Mouse (Mus musculus): Measurements from ENCODE around the gene Cdc42bpg. TPM values are rescaled to one million over a fixed set of nuclear protein-coding genes. Genes with fewer than 3 reads are reported as not detected.

Cdc42bpg gene
- total and polyA plus RNA-seq, 3 experiments = 2.6 to 4.5 TPM; not detected in 1

DNA sequence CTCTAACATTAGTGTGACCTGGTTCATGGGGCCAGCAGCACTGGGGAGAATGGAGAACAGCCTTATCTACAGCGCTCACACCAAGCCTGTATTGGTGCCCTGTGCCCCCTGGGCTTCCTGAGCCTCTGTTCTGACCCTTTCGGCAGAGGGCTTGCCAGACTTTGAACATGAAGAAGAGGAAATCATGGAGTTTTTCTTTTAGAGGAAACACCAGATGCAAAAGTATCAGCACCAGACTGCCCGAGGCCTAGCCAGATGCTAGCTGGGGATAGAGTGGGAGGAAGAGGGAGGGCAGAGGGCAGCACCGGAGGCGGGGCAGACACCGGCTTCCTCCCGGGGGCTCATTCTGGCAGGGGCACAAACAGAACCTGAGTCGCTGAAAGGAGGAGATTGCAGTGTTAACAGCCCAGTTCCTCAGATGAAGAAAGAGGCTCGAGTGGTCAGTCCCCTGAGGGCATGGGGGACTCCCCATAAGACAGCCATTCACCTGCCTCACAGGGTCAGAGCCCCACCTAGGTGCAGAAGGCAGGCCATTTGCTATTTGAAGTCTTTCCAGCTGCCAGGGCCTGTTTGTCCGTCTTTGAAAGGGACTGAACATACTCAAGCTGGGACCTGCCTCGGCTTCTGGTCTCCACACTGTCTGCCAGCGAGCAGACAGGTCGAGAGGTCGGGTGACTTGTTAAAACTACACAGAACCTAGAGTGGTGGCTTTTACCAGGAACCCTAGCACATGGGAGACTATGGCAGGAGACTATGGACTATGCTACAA lies 43.1 kb downstream of the Cdc42bpg start:
- Histone ChIP-seq H3K9me3 (replicated peaks; ENCODE audit: insufficient read depth, low read length) (no peaks in the 10 kb centered on the region), H3K4me3 (ENCODE audit: control insufficient read depth in 1 of 2, insufficient read depth in 1 of 2, low read depth in 2 of 2, low read length in 2 of 2) (no peak overlapping the region), H3K4me1 (ENCODE audit: control insufficient read depth in 1 of 2, insufficient read depth in 2 of 2, low read length in 2 of 2) (peaks cover 0 to 2% of the 10 kb centered on the region in 2 experiments; a peak in 2 of 4 replicates), H3K9ac (ENCODE audit: control insufficient read depth, low read depth, low read length, poor library complexity, severe bottlenecking) (no peak overlapping the region), H3K36me3 (ENCODE audit: control insufficient read depth in 1 of 2, insufficient read depth in 2 of 2, low read length in 2 of 2) (no peaks in the 10 kb centered on the region; a peak in 1 of 4 replicates), H3K79me2 (ENCODE audit: control insufficient read depth, insufficient read depth, low read length, poor library complexity) (no peaks in the 10 kb centered on the region), H3K27ac (ENCODE audit: control insufficient read depth, low read depth, low read length) (no peak overlapping the region), H3K27me3 (ENCODE audit: control insufficient read depth in 1 of 2, insufficient read depth in 2 of 2, low read length in 2 of 2) (no peaks in the 10 kb centered on the region)
- no peak for TF ChIP-seq MAFK (IDR thresholded peaks at IDR 0.05; ENCODE audit: borderline replicate concordance, low read depth, low read length)
- TF ChIP-seq GATA1 (IDR thresholded peaks at IDR 0.05; ENCODE audit: low read depth, low read length) = 0 out of 2 replicates have a peak, but pooled peaks have one; percentile 5
- DNase-seq (ENCODE audit: low read depth, low spot score) = no peak

- DNase-seq (ENCODE audit: low read depth, low spot score) = no peak
- Histone ChIP-seq H3K27me3 (ENCODE audit: control insufficient read depth in 1 of 2, insufficient read depth in 2 of 2, low read length in 2 of 2) (no peaks in the 10 kb centered on the region), H3K79me2 (ENCODE audit: control insufficient read depth, insufficient read depth, low read length, poor library complexity) (no peaks in the 10 kb centered on the region), H3K4me3 (ENCODE audit: control insufficient read depth in 1 of 2, insufficient read depth in 1 of 2, low read depth in 2 of 2, low read length in 2 of 2) (no peak overlapping the region), H3K9me3 (replicated peaks; ENCODE audit: insufficient read depth, low read length) (no peaks in the 10 kb centered on the region), H3K9ac (ENCODE audit: control insufficient read depth, low read depth, low read length, poor library complexity, severe bottlenecking) (no peak overlapping the region), H3K27ac (ENCODE audit: control insufficient read depth, low read depth, low read length) (no peak overlapping the region), H3K36me3 (ENCODE audit: control insufficient read depth in 1 of 2, insufficient read depth in 2 of 2, low read length in 2 of 2) (no peaks in the 10 kb centered on the region; a peak in 1 of 4 replicates), H3K4me1 (ENCODE audit: control insufficient read depth in 1 of 2, insufficient read depth in 2 of 2, low read length in 2 of 2) (peaks cover 0 to 2% of the 10 kb centered on the region in 2 experiments; a peak in 2 of 4 replicates)
- TF ChIP-seq ZNF384 (IDR thresholded peaks at IDR 0.05; ENCODE audit: low read depth, low read length) (peak; percentile 77), HCFC1 (IDR thresholded peaks at IDR 0.05; ENCODE audit: low read depth, low read length) (no peak), CHD2 (IDR thresholded peaks at IDR 0.05; ENCODE audit: low read length) (no peak)
Measured at GRCm38 (mm10) chr19:6351431-6352106, 45.3 kb downstream of the Cdc42bpg start.

DNA sequence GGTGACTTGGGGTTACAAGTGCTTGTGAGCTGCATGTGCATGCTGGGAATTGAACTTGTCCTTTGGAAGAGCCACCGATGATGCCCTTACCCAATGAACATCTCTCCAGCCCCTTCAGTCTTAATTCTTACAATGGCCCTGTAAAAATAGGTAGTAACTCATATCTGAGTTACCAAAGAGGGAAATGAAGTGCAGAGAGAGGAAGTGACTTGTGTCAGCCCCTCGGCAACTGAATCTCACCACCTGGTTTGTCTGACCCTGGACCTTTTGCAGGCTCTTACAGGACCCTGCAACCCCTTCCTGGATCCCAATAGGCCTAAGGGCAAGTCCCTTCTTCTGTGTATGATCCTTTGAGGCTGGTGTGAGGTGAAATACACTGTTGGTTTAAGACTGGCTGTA lies 45.9 kb downstream of the Cdc42bpg start:
- TF ChIP-seq CHD1 (IDR thresholded peaks at IDR 0.05; ENCODE audit: low read depth, low read length) (no peak), ELF1 (IDR thresholded peaks at IDR 0.05; ENCODE audit: low read depth, low read length) (no peak), NELFE (IDR thresholded peaks at IDR 0.05; ENCODE audit: low read depth, low read length) (no peak), MEF2A (IDR thresholded peaks at IDR 0.05; ENCODE audit: extremely low read depth, insufficient replicate concordance, low read depth, low read length, poor library complexity, severe bottlenecking) (no peak), GABPA (IDR thresholded peaks at IDR 0.05; ENCODE audit: low read depth, low read length) (no peak), USF1 (IDR thresholded peaks at IDR 0.05; ENCODE audit: low read depth, low read length) (no peak), SIN3A (IDR thresholded peaks at IDR 0.05; ENCODE audit: low read length) (no peak), MAZ (IDR thresholded peaks at IDR 0.05; ENCODE audit: low read depth, low read length) (no peak), POLR2AphosphoS2 (IDR thresholded peaks at IDR 0.05; ENCODE audit: low read length) (no peak), TCF12 (IDR thresholded peaks at IDR 0.05; ENCODE audit: low read depth, low read length) (no peak), POLR2A (IDR thresholded peaks at IDR 0.05; ENCODE audit: control insufficient read depth in 1 of 2, insufficient read depth in 1 of 2, low read depth in 1 of 2, low read length in 2 of 2, poor library complexity in 1 of 2) (no peak), CTCF (IDR thresholded peaks at IDR 0.05 in 2 of 3, conservative IDR thresholded peaks at IDR 0.05 in 1 of 3; ENCODE audit: control insufficient read depth in 1 of 3, insufficient read depth in 1 of 3, low read depth in 2 of 3, low read length in 3 of 3, poor library complexity in 1 of 3, severe bottlenecking in 1 of 3) (no peak)
- H3K4me1 ChIP-seq (ENCODE audit: control insufficient read depth in 1 of 2, insufficient read depth in 2 of 2, low read length in 2 of 2) = peaks cover 0 to 2% of the 10 kb centered on the region in 2 experiments; a peak in 2 of 4 replicates

More for the DNA sequence above, 45.9 kb downstream of the Cdc42bpg start:
- H3K79me2 ChIP-seq (ENCODE audit: control insufficient read depth, insufficient read depth, low read length, poor library complexity) = no peaks in the 10 kb centered on the region
- no peaks in the 10 kb centered on the region; a peak in 1 of 4 replicates for H3K36me3 ChIP-seq (ENCODE audit: control insufficient read depth in 1 of 2, insufficient read depth in 2 of 2, low read length in 2 of 2)
- no peak overlapping the region for H3K4me3 ChIP-seq (ENCODE audit: control insufficient read depth in 1 of 2, insufficient read depth in 1 of 2, low read depth in 2 of 2, low read length in 2 of 2)
- H3K9me3 ChIP-seq (replicated peaks; ENCODE audit: insufficient read depth, low read length) = no peaks in the 10 kb centered on the region
- no peaks in the 10 kb centered on the region for H3K27me3 ChIP-seq (ENCODE audit: control insufficient read depth in 1 of 2, insufficient read depth in 2 of 2, low read length in 2 of 2)
- H3K27ac ChIP-seq (ENCODE audit: control insufficient read depth, low read depth, low read length) = peak overlapping the region; percentile 14; the same call in 1 of the 2 replicates
- peak; percentile 60 for DNase-seq (ENCODE audit: low read depth, low spot score)
- no peak overlapping the region for H3K9ac ChIP-seq (ENCODE audit: control insufficient read depth, low read depth, low read length, poor library complexity, severe bottlenecking)

All from MEL (cell line).